Mouse (Mus musculus): ENCODE measurements around the gene Lpar3. TPM values are rescaled to one million over a fixed set of nuclear protein-coding genes. Genes with fewer than 3 reads are reported as not detected.

Gene Lpar3
- polyA plus RNA-seq, 1 experiment from 2014 or later: 0.70 TPM

DNA sequence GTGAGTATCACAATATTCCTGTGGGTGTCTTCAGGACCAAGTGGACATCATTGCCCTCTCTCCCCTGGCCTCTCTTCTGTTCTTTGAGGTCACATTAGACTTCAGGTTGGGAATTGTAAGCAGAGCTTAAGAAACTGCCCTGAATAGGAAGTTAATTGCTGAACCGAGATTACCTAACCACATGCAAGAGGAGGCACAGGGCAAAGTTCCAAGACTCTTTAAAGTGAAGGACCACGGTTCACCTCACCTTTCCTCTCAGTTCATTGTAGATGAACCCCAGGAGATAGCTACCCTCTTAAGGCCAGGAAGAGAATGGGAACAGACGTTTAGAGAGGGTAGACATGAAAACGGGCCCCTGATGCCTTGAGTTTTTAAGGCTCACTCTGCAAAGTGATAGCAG, 3.5 kb downstream of the Lpar3 start:
- Histone ChIP-seq H3K4me2 (ENCODE audit: low read length) (no peak overlapping the region), H3K27me3 (ENCODE audit: control insufficient read depth, insufficient read depth, low read depth, low read length) (peaks cover 25% of the 10 kb centered on the region), H3K4me1 (ENCODE audit: control insufficient read depth, insufficient read depth, low read length) (peaks cover 10% of the 10 kb centered on the region; the same call in 1 of the 2 replicates), H3K4me3 (ENCODE audit: low read depth, low read length) (no peak overlapping the region), H3K36me3 (ENCODE audit: control insufficient read depth, insufficient read depth, low read length) (no peaks in the 10 kb centered on the region), H3K27ac (ENCODE audit: low read length) (no peak overlapping the region), H3K9ac (ENCODE audit: low read depth, low read length) (no peak overlapping the region), H3K9me3 (replicated peaks; ENCODE audit: control insufficient read depth, low read length, poor library complexity, severe bottlenecking) (no peaks in the 10 kb centered on the region)
- no peak for ATAC-seq
- WGBS: 71% methylated on average over 4 of the region's 4 CpGs

DNA sequence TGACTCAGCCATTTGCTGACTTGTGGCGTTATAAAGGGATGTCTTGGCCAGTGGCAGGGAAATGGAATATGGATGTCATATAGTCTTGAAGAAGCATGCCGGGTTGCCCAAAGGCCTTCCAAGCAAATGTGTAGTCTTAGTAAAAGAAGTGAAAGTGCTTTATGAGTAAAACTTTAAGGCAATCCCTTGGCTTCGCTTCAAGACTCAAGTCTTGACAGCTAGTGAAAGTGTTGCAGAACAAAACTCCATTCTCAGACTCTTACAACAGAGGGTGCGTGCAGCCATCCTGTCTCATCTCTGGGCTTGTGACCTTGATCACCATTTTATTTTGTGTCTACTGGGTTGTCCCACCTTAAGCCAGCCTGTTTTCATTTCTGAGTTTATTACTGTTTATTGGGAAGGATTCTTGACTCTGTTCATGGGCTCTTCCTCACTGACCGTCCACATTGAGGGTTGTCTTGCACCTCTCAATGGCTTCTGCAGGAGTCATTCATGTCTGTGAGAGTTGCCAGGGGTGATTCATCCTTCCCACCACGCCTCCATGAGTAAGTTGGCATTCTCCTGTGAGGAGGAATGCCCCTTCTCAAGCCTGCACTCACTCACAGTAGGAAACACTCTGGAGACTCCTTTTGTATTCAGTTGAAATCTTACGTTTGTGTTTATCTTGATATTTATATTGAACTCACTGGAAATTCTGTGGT, 4.4 kb downstream of the Lpar3 start:
- Histone ChIP-seq H3K4me3 (ENCODE audit: low read depth, low read length) (no peak overlapping the region), H3K9ac (ENCODE audit: low read depth, low read length) (no peak overlapping the region), H3K36me3 (ENCODE audit: control insufficient read depth, insufficient read depth, low read length) (no peaks in the 10 kb centered on the region), H3K27me3 (ENCODE audit: control insufficient read depth, insufficient read depth, low read depth, low read length) (peaks cover 25% of the 10 kb centered on the region), H3K9me3 (replicated peaks; ENCODE audit: control insufficient read depth, low read length, poor library complexity, severe bottlenecking) (no peaks in the 10 kb centered on the region), H3K27ac (ENCODE audit: low read length) (no peak overlapping the region), H3K4me1 (ENCODE audit: control insufficient read depth, insufficient read depth, low read length) (peaks cover 10% of the 10 kb centered on the region; the same call in 1 of the 2 replicates), H3K4me2 (ENCODE audit: low read length) (no peak overlapping the region)
- ATAC-seq: no peak
- WGBS: 78% methylated on average over 7 of the region's 7 CpGs

DNA sequence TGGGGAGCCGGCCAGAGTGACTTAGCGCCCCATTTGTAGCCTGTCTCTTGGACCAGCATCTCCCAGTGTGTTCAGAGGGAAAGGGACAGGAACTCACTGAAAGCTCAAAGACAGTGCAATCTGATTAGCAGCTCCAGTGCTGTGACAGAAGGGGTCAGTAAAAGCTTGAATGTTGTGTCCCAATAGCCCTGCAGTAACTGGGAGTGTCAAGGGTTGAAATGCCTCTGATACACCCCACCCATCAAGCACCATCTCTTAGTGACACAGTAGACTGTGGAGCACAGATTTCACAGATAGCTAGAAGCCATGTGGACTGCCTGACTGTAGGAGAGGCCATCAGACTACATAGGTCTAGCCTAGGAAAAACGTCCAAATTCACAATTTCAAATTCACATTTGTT, 6.7 kb downstream of the Lpar3 start:
- Histone ChIP-seq H3K4me1 (ENCODE audit: control insufficient read depth, insufficient read depth, low read length) (peaks cover 3% of the 10 kb centered on the region; the same call in 1 of the 2 replicates), H3K27ac (ENCODE audit: low read length) (no peak overlapping the region), H3K27me3 (ENCODE audit: control insufficient read depth, insufficient read depth, low read depth, low read length) (peaks cover 12% of the 10 kb centered on the region), H3K9me3 (replicated peaks; ENCODE audit: control insufficient read depth, low read length, poor library complexity, severe bottlenecking) (no peaks in the 10 kb centered on the region), H3K36me3 (ENCODE audit: control insufficient read depth, insufficient read depth, low read length) (no peaks in the 10 kb centered on the region), H3K4me2 (ENCODE audit: low read length) (no peak overlapping the region), H3K9ac (ENCODE audit: low read depth, low read length) (no peak overlapping the region), H3K4me3 (ENCODE audit: low read depth, low read length) (no peak overlapping the region)
- WGBS: 75% methylated on average over 3 of the region's 3 CpGs
- ATAC-seq: no peak

DNA sequence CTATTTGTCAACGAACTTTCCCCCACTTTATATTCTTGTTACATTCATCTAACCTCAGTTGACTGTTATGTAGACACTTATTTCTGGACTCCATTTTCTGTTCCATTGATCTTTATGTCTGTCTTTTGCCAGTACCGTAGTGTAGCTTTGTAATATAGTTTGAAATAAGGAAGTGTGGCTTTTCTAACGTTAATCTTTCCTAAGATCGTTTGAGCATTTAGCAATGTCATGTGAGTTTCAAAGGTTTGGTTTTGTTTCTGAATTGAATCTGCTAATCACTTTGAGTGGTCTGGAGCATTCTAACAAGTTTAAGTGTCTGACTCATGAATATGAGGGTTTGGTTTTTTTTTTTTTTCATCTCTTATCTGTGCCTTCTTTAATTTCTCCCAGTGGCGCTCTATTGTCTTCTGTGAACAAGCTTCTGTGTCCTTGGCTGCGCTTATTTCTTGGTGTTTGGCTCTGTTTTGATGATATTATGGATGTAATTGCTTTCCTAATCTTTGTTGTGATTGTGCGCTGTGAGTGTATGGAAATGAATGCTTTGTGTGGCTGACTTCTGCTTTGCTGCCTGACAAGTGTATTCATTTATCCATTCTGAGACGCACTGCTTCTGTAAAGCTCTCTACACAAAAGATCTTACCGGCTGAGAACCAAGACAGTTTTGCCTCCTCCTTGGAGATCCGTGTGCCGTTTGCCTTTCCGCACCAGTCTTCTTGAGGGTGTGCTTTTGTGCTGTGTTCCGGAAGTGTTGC, 8.0 kb downstream of the Lpar3 start:
- ATAC-seq: no peak

DNA sequence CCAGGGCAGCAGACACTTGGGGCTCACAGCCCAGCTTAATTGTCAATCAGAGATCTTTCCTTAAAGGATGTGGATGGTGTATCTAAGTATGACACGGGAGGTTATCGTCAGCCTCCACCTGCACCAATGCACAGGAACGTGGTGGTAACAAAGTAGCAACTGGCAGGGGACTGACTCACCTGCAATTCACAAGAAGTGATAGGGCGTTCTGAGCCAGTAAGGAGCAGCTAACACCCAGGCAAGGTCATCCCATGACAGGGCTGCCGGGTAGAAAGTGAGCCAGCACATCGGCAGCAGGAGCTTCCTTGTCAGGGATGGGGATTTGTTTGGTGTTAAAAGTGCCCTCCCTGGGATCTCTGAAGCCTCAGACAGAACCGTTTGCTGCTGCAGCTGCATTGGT, 11.9 kb downstream of the Lpar3 start:
- ATAC-seq: no peak
- Histone ChIP-seq H3K27me3 (ENCODE audit: control insufficient read depth, insufficient read depth, low read depth, low read length) (no peaks in the 10 kb centered on the region), H3K4me1 (ENCODE audit: control insufficient read depth, insufficient read depth, low read length) (peaks cover 3% of the 10 kb centered on the region; the same call in 1 of the 2 replicates), H3K9ac (ENCODE audit: low read depth, low read length) (no peak overlapping the region), H3K4me2 (ENCODE audit: low read length) (no peak overlapping the region), H3K4me3 (ENCODE audit: low read depth, low read length) (no peak overlapping the region), H3K36me3 (ENCODE audit: control insufficient read depth, insufficient read depth, low read length) (no peaks in the 10 kb centered on the region), H3K9me3 (replicated peaks; ENCODE audit: control insufficient read depth, low read length, poor library complexity, severe bottlenecking) (no peaks in the 10 kb centered on the region), H3K27ac (ENCODE audit: low read length) (no peak overlapping the region)
- whole genome bisulfite sequencing: 73% methylated on average over 7 of the region's 7 CpGs

More for the DNA sequence above, 8.0 kb downstream of the Lpar3 start:
- no peak overlapping the region for H3K4me2 ChIP-seq (ENCODE audit: low read length)
- peaks cover 3% of the 10 kb centered on the region for H3K27me3 ChIP-seq (ENCODE audit: control insufficient read depth, insufficient read depth, low read depth, low read length)
- H3K9me3 ChIP-seq (replicated peaks; ENCODE audit: control insufficient read depth, low read length, poor library complexity, severe bottlenecking): no peaks in the 10 kb centered on the region
- 39% methylated on average over 13 of the region's 13 CpGs for WGBS
- H3K9ac ChIP-seq (ENCODE audit: low read depth, low read length): no peak overlapping the region
- no peak overlapping the region for H3K27ac ChIP-seq (ENCODE audit: low read length)
- H3K4me1 ChIP-seq (ENCODE audit: control insufficient read depth, insufficient read depth, low read length): peaks cover 3% of the 10 kb centered on the region; the same call in 1 of the 2 replicates
- no peaks in the 10 kb centered on the region for H3K36me3 ChIP-seq (ENCODE audit: control insufficient read depth, insufficient read depth, low read length)
- no peak overlapping the region for H3K4me3 ChIP-seq (ENCODE audit: low read depth, low read length)

DNA sequence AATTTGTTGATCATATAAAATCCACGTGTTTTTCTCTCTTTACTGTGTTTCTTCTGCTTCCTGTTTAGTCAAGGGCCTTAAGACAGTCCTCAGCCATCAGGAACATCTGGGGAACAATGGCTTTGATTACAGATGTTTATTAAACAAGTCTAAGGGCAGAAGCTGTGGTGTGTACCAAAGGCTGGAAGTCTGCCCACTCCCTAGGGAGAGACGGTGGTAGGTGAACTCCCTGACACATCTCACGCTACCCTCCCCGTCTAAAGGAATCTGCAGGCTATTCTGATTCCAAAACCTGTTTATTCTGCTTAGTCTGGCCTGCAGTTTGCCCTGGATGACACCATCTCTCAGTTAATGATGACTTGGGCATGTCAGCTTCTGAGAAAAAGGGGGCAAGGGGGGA, 13.0 kb downstream of the Lpar3 start:
- no peaks in the 10 kb centered on the region for H3K27me3 ChIP-seq (ENCODE audit: control insufficient read depth, insufficient read depth, low read depth, low read length)
- H3K4me2 ChIP-seq (ENCODE audit: low read length): no peak overlapping the region
- peaks cover 2% of the 10 kb centered on the region; the same call in 1 of the 2 replicates for H3K4me1 ChIP-seq (ENCODE audit: control insufficient read depth, insufficient read depth, low read length)
- H3K27ac ChIP-seq (ENCODE audit: low read length): no peak overlapping the region
- WGBS: 64% methylated on average over 4 of the region's 4 CpGs
- H3K9me3 ChIP-seq (replicated peaks; ENCODE audit: control insufficient read depth, low read length, poor library complexity, severe bottlenecking): no peaks in the 10 kb centered on the region
- ATAC-seq: no peak
- H3K9ac ChIP-seq (ENCODE audit: low read depth, low read length): no peak overlapping the region
- no peaks in the 10 kb centered on the region for H3K36me3 ChIP-seq (ENCODE audit: control insufficient read depth, insufficient read depth, low read length)
- no peak overlapping the region for H3K4me3 ChIP-seq (ENCODE audit: low read depth, low read length)

DNA sequence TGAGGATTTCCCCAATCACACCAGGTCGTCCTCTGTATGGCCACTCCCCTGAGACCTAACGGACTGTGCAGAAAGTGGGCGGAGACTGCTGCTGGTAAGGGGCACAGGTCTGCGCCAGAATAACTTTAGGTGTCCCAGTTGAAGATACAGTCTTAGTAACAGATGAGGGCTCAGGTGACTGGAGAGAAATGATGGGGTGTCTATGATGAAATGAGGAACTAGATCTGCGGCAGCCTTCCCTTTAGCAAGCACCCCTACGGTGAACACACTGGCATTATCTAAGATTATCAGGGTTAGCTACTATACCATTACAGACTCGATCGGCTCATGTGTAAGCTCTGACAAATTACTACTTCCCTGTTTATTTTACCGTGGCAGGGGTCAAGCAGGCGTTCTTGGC, 13.8 kb downstream of the Lpar3 start:
- no peak overlapping the region for H3K27ac ChIP-seq (ENCODE audit: low read length)
- H3K9ac ChIP-seq (ENCODE audit: low read depth, low read length): no peak overlapping the region
- 76% methylated on average over 10 of the region's 10 CpGs for WGBS
- no peak for ATAC-seq
- H3K4me1 ChIP-seq (ENCODE audit: control insufficient read depth, insufficient read depth, low read length): no peaks in the 10 kb centered on the region
- H3K36me3 ChIP-seq (ENCODE audit: control insufficient read depth, insufficient read depth, low read length): no peaks in the 10 kb centered on the region
- no peak overlapping the region for H3K4me3 ChIP-seq (ENCODE audit: low read depth, low read length)
- H3K9me3 ChIP-seq (replicated peaks; ENCODE audit: control insufficient read depth, low read length, poor library complexity, severe bottlenecking): no peaks in the 10 kb centered on the region
- H3K4me2 ChIP-seq (ENCODE audit: low read length): no peak overlapping the region
- no peaks in the 10 kb centered on the region for H3K27me3 ChIP-seq (ENCODE audit: control insufficient read depth, insufficient read depth, low read depth, low read length)

DNA sequence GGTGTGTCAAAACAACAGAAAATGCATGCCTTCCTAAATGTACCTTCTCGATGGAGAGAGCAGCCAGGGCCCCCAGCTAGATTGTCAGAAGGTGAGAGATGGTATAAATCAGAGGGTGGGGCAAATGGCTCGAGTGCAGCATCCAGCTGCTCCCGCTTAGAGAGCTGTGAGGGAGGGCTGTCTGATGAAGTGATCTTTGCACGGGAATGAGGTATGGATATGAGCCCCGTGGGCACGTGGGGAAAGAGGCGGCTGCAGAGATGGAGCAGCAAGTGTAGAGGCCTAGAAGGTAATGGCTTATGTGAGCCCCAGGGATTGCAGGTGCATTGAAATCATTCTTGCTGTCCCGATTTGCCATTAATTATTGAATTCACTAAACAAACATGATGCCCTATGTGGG, 15.5 kb downstream of the Lpar3 start:
- Histone ChIP-seq H3K9ac (ENCODE audit: low read depth, low read length) (no peak overlapping the region), H3K36me3 (ENCODE audit: control insufficient read depth, insufficient read depth, low read length) (no peaks in the 10 kb centered on the region), H3K4me3 (ENCODE audit: low read depth, low read length) (no peak overlapping the region), H3K27ac (ENCODE audit: low read length) (no peak overlapping the region), H3K27me3 (ENCODE audit: control insufficient read depth, insufficient read depth, low read depth, low read length) (no peaks in the 10 kb centered on the region), H3K9me3 (replicated peaks; ENCODE audit: control insufficient read depth, low read length, poor library complexity, severe bottlenecking) (no peaks in the 10 kb centered on the region), H3K4me1 (ENCODE audit: control insufficient read depth, insufficient read depth, low read length) (no peaks in the 10 kb centered on the region), H3K4me2 (ENCODE audit: low read length) (no peak overlapping the region)
- 56% methylated on average over 8 of the region's 8 CpGs for WGBS
- ATAC-seq: no peak

DNA sequence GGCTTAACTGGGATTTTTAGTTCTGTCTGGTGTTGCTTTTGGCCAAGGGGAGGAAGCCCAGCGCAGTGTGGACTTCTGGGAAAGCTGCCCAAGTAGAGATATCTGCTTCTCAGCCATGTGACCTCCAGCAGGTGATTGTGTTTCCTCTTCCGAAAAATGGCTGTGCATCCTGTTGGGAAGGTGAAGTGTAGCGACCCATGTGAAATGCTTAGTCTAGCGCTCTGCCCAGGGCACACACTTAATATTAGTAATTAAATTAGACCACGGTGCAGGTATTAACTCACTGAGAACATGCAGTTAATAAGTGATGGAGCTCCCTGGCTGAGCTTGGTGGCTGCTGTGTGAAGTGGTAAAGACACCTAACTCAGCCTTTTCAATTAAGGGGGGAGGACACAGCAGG, 16.9 kb downstream of the Lpar3 start:
- Histone ChIP-seq H3K27me3 (ENCODE audit: control insufficient read depth, insufficient read depth, low read depth, low read length) (no peaks in the 10 kb centered on the region), H3K4me2 (ENCODE audit: low read length) (no peak overlapping the region), H3K4me1 (ENCODE audit: control insufficient read depth, insufficient read depth, low read length) (no peaks in the 10 kb centered on the region), H3K36me3 (ENCODE audit: control insufficient read depth, insufficient read depth, low read length) (no peaks in the 10 kb centered on the region), H3K9ac (ENCODE audit: low read depth, low read length) (no peak overlapping the region), H3K9me3 (replicated peaks; ENCODE audit: control insufficient read depth, low read length, poor library complexity, severe bottlenecking) (no peaks in the 10 kb centered on the region), H3K27ac (ENCODE audit: low read length) (no peak overlapping the region), H3K4me3 (ENCODE audit: low read depth, low read length) (no peak overlapping the region)
- 71% methylated on average over 5 of the region's 5 CpGs for WGBS
- no peak for ATAC-seq

All from midbrain, embryonic 16.5 days (tissue).